Mouse (Mus musculus): ENCODE measurements at regions not wholly inside any gene's neighbourhood (a gene's known extent, or its start where the extent isn't known, plus 50 kb on each side); places are given as distances from the start of the nearest gene placed in this dataset.
"Not testable (repeated sequence)": the region's sequence is repeated elsewhere in the genome, so short reads cannot be mapped to it uniquely, and the experiment has no call there.

DNA sequence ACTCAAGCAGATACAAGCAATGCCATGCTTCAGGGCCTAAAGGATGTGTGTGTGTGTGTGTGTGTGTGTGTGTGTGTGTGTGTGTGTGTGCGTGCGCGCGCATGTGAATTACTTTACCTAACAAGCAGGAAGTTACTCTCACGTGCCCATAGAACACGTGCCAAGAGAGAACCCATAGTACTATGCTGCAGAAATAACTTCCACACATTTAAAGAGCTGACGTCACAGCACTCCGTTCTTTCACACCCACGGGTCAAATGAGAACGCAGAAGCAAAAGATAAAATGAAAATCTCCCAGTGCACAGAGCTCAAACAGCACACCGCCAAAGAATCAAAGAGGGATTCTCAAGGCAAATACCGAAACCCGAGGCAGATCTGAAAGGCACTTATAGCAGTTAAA, 195.9 kb downstream of the Unc5cl start:
- DNase-seq (ENCODE audit: low spot score in 2 of 2), result no peak

DNA sequence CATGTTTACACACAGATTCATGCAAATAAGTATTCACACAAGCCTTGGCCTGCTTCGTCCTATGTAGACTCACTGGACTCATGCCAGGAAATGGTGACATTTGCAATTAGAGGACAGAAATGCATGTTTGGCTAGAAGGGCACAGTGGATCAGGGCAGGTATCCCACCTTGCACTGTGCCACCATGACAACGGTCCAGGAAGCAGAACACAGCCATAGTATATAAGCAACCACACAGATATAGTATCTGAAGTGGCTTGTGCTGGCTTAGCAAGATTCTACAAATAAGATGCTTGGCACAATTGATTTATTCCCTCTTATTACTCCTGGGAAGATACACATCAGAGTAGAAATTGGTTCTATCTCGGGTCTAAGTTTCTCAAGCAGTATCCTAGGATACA, 218.0 kb downstream of the Unc5cl start:
- no peak for DNase-seq (ENCODE audit: low spot score in 2 of 2)

- DNase-seq (ENCODE audit: low spot score in 2 of 2), result no peak
Measured at GRCm38 (mm10) chr17:48678216-48678832, 223.6 kb downstream of the Unc5cl start.

DNA sequence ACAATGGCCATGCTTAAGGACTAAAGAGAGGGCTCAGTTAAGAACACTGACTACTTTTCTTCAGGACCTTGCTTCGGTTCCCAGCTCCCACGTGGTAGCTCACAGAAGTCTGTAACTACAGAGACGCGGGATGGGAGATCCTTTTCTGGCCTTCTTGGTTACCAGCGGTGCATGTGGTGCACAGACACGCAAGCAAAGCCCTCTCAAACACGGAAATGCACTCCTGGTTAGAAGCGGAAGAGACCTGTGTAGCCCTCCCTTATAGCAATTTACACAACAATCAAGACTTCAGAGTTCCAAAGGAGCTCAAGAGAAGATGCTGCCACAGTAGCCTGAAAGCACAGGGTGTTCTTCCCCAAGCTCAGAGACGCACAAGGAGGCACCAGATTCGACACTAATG, 225.6 kb downstream of the Unc5cl start:
- DNase-seq (ENCODE audit: low spot score in 2 of 2), result no peak

DNA sequence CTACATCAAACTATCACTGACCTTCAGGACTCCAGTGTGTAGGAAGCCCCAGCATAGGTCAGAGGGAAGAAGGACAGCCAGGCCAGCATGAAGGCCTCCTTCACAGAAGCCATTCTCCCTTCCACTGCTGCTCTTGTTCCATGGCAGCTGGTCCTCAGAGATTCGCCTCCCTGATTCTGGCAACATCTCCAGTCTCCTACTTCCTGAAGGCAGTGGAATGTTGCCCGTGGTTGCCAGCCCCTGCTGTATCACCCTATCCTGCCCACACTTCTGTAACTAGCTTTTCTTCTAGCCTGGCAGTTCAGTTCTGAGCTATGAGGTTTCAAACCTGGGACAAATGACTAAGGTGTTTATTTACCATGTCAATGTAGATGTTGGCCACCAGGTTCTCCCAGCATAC, 234.2 kb downstream of the Unc5cl start:
- DNase-seq (ENCODE audit: low spot score in 2 of 2), result peak; percentile 2 to 8

DNA sequence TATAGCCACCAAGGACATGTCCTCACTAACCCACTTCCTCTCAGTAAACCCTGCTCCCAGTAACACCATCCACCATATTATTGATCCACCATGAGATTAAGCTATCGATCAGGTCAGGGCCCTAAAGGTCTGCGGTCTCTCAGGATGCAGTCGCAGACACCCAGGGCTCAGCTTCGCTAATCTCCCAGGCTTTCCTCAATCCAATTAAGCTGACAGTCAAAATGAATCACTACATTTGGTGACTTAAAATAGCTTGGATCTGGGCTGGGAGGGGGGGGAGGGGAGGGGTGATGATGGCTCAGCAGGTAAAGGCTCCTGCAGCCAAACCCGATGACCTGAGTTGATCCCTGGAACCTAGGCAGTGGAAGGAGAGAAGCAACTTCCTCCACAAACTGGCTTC, 233.7 kb upstream of the Lrfn2 start:
- no peak for DNase-seq (ENCODE audit: low spot score in 2 of 2)

GRCm38 (mm10) chr17:48700591-48700990, 231.6 kb upstream of the Lrfn2 start:
- DNase-seq (ENCODE audit: low spot score in 2 of 2), result no peak

GRCm38 (mm10) chr17:48720506-48720905, 211.7 kb upstream of the Lrfn2 start:
- peak; percentile 6 to 37 for DNase-seq (ENCODE audit: low spot score in 2 of 2)

DNA sequence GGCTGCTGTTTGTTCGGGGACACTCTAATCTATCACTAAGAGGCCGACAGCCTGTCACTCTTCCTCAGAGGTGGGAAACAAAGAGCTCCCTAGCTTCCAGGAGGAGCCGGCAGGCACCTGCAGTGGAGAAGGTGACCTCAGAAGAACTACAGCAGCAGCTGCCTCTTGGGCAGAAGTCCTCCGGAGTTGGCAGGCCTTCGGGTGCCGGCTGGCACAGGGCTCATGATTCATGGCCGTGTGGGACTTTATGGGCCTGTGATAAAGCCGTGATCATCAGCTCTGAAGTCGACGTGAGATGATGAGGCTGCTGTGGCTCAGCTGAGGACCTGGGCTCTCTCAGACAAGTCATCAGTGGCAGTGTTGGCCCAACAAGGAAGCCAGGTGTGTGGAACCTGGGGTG, 208.9 kb upstream of the Lrfn2 start:
- no peak for DNase-seq (ENCODE audit: low spot score in 2 of 2)

- no peak for DNase-seq (ENCODE audit: low spot score in 2 of 2)
Measured at GRCm38 (mm10) chr17:48724513-48725112, 207.6 kb upstream of the Lrfn2 start.

DNA sequence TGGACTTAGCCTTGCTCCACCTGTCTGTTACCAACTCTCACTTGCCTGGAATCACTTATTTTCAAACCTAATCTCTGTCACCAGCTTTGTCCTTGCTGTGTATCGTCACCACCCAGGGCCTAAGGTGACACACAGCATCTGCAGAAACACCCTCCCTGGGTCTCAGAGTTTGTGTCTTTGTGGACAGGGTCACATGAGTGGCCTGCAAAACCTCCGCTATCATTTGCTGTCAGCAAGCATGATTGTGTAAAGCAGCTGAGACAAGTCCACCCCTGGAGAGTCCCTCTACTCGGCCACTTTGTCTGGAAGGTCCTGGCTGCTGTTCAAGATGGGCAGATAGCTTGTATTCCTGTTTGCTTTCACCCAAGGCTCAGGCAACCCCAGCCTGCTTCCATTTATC, 205.7 kb upstream of the Lrfn2 start:
- DNase-seq (ENCODE audit: low spot score in 2 of 2), result no peak

- DNase-seq (ENCODE audit: low spot score in 2 of 2), result no peak
Measured at GRCm38 (mm10) chr17:48733801-48734200, 198.4 kb upstream of the Lrfn2 start.

DNA sequence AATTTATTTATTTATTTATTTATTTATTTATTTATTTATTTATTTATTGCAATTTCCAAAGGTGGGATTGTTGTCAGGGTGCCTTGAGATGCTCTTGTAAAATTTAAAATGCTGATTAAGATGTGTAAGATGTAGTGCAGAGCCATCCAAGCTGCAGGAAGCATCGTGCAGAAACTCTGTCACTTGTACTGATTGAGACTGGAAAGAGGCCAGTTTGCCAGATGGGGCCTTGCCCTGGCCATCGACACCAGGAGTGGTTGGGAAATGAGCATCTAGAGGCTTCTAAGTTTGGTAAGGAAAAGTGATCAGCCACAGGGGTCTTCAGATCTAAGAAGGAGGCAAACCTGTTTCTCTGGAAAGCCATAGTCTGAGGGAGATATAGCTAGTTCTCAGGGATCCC, 195.0 kb upstream of the Lrfn2 start:
- DNase-seq (ENCODE audit: low spot score in 2 of 2), result not testable (repeated sequence)

DNA sequence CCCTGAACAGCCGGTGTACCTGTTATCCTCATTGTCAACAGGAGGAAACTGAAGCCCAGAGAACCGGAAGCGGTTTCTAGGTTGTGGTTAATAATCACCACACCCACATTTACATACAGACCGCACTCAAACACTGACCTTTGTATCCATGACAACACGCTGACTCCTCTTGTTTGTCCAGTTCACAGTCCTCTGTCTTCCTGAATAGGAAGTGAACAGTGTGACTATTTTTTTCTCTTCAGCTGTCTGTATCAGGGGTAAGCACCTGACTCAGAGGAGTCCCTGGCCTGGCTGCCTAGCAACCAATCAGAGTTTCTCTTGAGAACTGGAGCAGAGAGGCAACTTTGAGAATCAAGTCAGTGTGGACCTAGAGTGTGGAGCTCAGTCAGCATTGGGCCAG, 193.5 kb upstream of the Lrfn2 start:
- DNase-seq (ENCODE audit: low spot score in 2 of 2), result no peak

DNA sequence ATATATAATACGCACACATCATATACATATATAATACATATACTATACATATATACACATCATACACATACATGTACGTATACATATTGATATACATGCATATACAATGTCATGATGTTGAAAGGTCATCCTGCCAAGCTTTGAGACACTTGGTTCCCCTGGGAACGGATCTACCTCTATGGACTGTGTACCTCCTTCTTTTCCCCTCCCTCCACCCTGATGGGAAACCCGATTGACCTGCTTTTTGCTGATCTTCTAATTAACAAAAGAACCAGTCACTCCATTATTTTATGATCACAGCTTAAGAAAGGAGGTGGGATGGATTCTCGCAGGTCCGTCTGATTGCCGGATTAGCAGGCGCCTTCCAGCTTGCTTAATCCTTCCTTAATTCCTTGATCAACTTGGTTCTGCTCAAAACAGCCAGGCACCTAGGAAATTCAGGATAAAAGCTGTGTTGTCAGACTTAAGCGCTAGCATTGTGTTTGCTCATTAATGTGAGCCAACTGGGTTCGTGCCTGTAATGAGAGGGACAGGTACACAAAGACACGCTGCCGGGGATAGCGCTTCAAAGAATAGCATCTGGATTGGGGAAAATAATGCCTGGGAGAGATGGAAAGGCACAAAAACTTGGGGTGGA, 189.3 kb upstream of the Lrfn2 start:
- DNase-seq (ENCODE audit: low spot score in 2 of 2), result no peak

DNA sequence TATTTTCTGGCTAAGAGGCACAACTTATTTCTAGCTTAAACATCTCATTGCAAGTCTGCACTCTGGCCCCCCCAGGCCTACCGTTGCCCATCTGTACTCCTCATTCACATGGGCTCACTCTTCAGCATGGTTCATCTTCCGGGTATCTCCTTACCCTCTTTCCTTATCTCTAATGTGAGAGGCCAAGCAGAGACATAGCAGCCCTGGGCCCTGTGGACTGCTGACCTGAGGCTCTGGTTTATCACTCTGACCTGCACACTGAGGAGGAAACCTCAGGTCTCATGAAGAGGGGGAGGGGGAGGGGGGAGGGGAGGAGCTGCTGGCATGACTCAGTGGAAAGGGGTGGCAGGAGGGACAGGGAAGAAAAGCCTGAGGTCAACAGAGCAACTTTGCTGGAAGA, 162.1 kb upstream of the Lrfn2 start:
- DNase-seq (ENCODE audit: low spot score in 2 of 2), result no peak

DNA sequence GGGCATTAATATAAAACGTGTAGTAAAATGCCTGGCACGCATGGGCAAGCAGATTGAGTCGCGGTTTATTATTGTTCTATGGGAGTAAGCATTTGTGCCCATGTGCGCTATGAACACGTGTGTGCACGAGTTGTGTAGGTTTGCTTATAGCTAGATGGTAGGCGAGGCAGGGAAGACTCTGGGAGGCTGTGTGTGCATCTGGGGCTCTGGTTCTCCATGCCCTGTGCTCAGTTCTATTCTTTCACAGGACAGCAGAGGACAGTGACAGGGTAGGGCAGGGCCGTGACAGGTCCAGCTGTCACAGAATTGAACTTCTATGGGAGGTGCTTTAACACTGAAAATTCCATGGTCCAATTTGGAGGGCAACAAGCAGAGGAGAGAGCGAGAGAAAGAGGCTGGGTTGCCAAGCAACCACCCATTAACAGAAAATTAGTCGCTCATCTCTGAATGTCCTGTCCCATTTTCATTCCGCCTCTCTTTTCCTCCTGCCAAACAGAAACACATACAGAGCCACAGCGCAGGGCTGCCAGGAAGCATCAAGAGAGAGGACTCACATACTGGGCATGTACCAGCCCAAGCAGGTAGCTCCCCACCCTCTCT, 160.4 kb upstream of the Lrfn2 start:
- DNase-seq (ENCODE audit: low spot score in 2 of 2), result peak; percentile 59 to 72

DNA sequence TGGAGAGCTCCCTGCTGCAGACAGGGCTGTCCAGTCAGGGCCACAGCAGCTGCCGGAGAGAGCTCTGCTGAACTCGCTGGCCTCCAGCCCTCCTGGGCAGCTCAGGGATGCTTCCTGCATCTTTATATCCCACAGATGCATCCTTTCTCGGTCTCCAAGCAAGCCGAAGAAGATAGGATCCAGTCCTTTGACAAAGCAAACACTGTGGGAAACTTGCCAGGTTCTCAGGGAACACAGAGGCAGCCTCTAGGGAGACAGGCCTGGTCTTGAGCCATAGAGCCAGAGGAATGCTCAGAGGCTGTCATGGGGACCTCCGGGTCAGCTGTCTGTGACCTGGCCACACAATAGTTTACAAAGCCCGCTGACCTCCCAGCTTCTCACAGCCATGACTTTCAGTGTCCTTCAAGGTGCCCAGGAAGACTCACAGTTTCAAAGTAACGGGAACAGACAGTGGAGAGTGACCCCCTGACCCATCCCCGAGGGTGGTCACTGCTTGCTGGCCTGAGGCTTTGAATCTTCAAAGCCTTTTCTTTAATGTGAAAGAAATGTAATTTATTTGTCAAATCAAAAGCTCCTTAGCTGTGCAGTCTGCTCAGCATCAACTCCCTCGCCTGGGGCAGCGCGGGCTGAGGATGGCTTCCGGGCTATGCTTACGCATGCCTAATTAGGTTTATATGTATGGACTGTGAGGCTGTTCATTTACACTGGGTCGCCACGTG, 157.8 kb upstream of the Lrfn2 start:
- DNase-seq (ENCODE audit: low spot score in 2 of 2), result no peak

DNA sequence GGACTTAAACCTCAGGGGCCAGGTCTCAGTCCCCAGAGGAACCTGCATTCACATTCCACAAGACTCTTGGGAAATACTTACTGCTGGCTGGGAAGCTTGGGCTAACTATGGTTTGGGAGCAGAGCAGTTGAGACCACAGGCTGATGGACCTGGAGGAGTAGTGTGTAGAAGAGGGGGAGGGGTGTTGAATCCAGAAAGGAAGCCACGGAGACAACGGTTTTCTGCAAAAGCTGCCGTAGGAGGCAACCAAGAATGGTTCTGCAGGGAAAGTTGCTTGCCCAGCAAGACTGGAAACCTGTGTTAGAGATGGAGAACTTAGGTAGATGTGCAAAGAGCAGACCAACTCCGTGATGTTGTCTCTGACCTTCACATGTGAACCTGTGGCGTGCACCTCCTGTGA, 156.7 kb upstream of the Lrfn2 start:
- no peak for DNase-seq (ENCODE audit: low spot score in 2 of 2)

DNA sequence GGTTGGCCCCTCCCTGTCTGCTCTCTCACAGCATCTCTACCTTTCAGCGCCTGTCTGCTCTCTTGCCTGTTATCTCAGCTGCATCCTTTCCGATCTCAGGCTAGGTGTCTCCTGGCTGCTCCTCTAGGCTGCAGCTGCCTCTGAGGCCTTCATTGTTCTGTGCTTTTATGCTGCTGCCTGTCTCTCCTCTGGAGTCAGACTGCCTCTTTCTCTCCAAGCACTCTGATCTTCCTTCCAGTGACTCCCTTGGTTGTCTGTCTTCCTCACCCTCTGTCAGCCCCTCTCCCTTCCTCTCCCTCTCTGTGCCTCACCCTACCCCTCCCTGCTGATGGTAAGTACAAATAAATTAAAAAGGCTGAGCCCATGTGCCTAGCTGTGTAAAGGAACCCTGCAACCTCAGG, 155.7 kb upstream of the Lrfn2 start:
- no peak for DNase-seq (ENCODE audit: low spot score in 2 of 2)

GRCm38 (mm10) chr17:48780217-48780616, 152.0 kb upstream of the Lrfn2 start:
- DNase-seq (ENCODE audit: low spot score in 2 of 2), result no peak

DNA sequence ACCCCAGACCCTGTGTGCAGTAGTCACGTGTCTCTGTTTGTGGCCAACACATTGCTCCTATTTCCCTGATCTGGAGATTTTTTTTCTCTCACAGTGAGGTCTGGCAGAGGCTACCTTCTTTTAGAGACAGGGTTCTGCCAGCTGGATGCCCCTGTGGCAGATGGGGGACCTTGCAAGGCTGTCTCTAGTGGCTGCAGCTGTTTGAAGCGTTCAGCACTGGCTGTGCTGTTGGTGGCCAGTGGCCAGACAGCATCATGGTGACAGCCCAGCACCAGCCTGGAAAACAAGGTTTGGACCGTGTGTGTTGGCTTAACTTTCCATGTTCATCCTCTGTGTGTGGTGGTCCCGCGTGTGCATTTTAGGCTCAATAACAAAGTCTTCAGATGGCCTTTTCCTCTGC, 147.8 kb upstream of the Lrfn2 start:
- no peak for DNase-seq (ENCODE audit: low spot score in 2 of 2)

Measured in layer of hippocampus, postnatal 14 days (tissue).